Mouse (Mus musculus) lung, adult 2 months (tissue): Measurements from ENCODE around the gene Gstz1.

Experiments used
- CTCF ChIP-seq: fragments of 200-500 bp; IDR thresholded peaks from 2 replicates; pipeline ENCODE4 v1.5.1; 2011; ENCODE audit warnings: mild to moderate bottlenecking, low read length, control low read depth; ENCODE audit not compliant: insufficient read depth
- POLR2A ChIP-seq: fragments of 200-500 bp; IDR thresholded peaks from 2 replicates; pipeline ENCODE4 v1.6.1; 2011; ENCODE audit warnings: low read depth, mild to moderate bottlenecking, control low read depth, low read length, borderline replicate concordance; ENCODE audit errors: extremely low read depth

DNA sequence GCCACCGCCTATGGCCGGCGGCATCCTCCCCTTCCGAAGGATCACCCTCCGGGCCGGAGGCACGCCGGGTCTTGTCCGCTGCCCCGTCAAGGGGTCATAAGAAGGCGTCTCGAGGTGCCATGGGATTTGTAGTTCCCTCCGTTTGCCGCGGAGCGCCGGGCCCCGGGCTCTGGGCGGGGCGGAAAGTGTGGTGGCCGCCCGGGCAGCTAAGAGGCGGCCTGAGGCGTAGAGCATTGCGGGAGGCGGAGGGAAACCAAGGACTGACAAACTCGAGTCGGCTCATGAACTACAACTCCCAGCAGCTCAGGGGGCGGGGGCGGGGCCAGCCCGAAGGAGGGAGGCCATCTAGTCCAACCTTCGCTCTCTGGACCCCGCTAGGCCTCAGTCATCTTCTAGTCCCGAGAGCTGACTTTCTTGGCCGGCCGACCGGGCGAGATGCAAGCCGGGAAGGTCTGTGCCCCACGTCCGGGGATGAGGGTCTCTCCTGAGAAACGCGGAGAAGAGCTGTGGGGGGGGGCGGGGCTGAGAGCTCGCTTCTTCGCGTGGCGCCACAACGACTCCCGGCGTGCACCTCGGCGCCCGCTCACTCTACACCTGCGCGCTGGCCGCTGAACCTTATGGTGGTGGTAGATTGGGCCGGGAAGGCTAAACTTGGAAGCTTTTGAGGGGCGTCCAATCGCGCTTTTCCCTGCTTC lies 577 bp downstream of the Gstz1 start, which contains the start of gene Pomt2:
- TF ChIP-seq CTCF (no peak), POLR2A (peak; percentile 50; the same call in 1 of the 2 replicates)
